Mouse (Mus musculus): Measurements from ENCODE around the gene Reg3d.

DNA sequence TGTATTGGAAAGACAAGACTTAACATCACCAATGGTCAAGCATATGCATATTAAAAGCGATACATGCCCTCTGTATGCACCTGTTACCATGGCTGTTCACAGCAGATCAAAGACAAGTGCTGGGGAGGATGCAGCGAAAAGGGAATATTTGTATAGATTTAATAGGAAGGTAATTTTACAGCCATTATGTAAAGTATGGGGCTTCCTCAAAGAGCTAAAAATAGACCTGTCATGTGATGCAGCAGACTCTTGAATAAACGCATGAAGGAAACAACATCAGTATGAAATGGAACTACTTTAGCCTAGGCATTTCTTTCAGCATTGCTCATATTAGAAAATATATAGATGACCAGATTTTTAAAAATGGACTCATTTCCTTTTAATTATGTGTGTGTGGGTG, 6.9 kb upstream of the Reg3d start:
- TF ChIP-seq CTCF (IDR thresholded peaks at IDR 0.05; ENCODE audit: low read depth), result no peak
- no peak for TF ChIP-seq EP300 (IDR thresholded peaks at IDR 0.05; ENCODE audit: low read depth)
